Mouse (Mus musculus) intestine, postnatal 0 days (tissue): ENCODE results near the gene Fam76a. TPM values are rescaled to one million over a fixed set of nuclear protein-coding genes. Genes with fewer than 3 reads are reported as not detected.

Source experiments
- ATAC-seq: fragments of 200-750 bp; cut with Nextera tagmentation; 2 replicates; pipeline ENCODE4 v1.8.0; 2017; ENCODE audit warnings: mild to moderate bottlenecking, moderate TSS enrichment, moderate library complexity
- H3K27ac ChIP-seq: fragments of 300-500 bp; sonication (generic); 2 replicates; pipeline ENCODE4 v1.5.1; 2014; ENCODE audit warnings: mild to moderate bottlenecking, low read depth, low read length, moderate library complexity
- H3K27me3 ChIP-seq: fragments of 300-500 bp; sonication (generic); replicated peaks from 2 replicates; pipeline ENCODE4 v1.6.1; 2014; ENCODE audit warnings: low read length, mixed read lengths; ENCODE audit not compliant: control insufficient read depth, insufficient read depth
- H3K36me3 ChIP-seq: fragments of 300-500 bp; sonication (generic); 2 replicates; pipeline ENCODE4 v1.6.1; 2014; ENCODE audit warnings: mild to moderate bottlenecking, moderate library complexity; ENCODE audit not compliant: control insufficient read depth, insufficient read depth
- H3K4me1 ChIP-seq: fragments of 300-500 bp; sonication (generic); replicated peaks from 2 replicates; pipeline ENCODE4 v1.6.1; 2014; ENCODE audit warnings: antibody characterized with exemption, low read length, mixed read lengths; ENCODE audit not compliant: control insufficient read depth, insufficient read depth
- H3K4me2 ChIP-seq: fragments of 300-500 bp; sonication (generic); replicated peaks from 2 replicates; pipeline ENCODE4 v1.6.1; 2014; ENCODE audit warnings: low read depth, mild to moderate bottlenecking, moderate library complexity
- H3K4me3 ChIP-seq: fragments of 300-500 bp; sonication (generic); 2 replicates; pipeline ENCODE4 v1.5.1; 2014; ENCODE audit warnings: low read depth, low read length
- H3K9ac ChIP-seq: fragments of 300-500 bp; sonication (generic); 2 replicates; pipeline ENCODE4 v1.6.1; 2014; ENCODE audit warnings: mild to moderate bottlenecking, low read depth, low read length
- H3K9me3 ChIP-seq: fragments of 300-500 bp; sonication (generic); 2 replicates; pipeline ENCODE4 v1.6.1; 2016; ENCODE audit warnings: mixed run types; ENCODE audit not compliant: control insufficient read depth
- CTCF ChIP-seq: sonication (generic); IDR thresholded peaks from 2 replicates; pipeline ENCODE4 v1.5.1; 2016; ENCODE audit warnings: low read depth, mild to moderate bottlenecking, control low read depth, antibody characterized with exemption, moderate library complexity
- WGBS: fragments of 180-500 bp; shearing (Covaris S2); extraction: QIAGEN DNeasy Blood & Tissue Kit; methylation state at CpG from one replicate; pipeline ENCODE4 v1.1.7; 2014; 5-methylcytosine and 5-hydroxymethylcytosine counted together
- polyA plus RNA-seq: library from polyadenylated mRNA; unstranded; fragments of >200 nt; fragmentation: Nextera tagmentation; extraction: Ambion mirVana; gene quantifications from 2 replicates; pipeline ENCODE4 v1.2.1, GENCODE M21; 2015

Fam76a gene
- polyA plus RNA-seq, 1 experiment from 2014 or later = 46.5 TPM

DNA sequence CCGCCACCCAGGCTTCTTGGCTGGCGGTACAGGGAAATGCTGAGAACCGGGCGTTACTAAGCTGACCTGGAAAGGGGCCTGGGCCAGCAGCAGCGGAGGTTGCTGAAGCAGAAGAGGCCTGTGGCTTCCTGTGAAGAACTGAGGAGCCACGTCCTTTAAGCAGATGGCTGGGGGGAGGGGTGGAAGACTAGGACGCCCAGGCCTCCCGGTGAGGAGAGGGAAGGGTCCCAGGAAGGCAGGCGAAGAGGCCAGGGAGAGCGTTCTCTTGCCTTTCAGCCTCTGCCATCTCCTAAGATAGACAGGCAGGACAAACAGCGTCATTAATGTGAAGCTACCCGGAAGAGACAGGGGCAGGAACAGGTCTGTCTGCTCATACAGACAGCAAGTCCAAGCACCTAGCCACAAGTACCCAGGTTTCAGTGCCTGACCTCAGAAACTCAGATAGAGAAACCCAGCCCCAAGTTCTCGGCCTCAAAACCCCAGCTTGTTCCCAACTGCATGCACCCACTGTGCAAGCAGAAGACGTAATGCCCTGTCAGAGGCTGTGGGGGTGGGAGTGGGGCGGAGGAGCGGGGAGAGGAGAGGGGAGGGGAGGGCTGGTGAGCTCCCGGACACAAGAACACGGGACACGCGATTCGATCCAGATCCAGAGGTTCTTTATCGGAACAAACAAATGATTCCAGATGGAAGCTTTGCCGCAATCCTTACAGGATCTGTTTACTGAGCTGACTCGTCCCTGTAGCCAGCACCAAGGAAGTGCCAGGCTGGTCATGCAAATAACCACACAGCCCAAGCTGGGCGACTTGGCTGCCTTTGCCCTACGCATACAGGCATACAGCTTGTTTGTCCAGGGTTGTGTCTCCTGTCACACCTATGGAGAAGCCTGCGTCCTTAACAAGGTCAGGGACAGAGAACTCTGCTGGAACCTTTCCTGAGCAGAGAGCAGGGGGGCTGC, 24.0 kb upstream of the Fam76a start:
- Histone ChIP-seq H3K4me3 (0 out of 2 replicates have a peak overlapping the region, but pooled peaks have one; percentile 4), H3K27me3 (no peaks in the 10 kb centered on the region), H3K9me3 (no peaks in the 10 kb centered on the region), H3K9ac (no peak overlapping the region; the same call in 1 of the 2 replicates), H3K27ac (peak overlapping the region; percentile 57), H3K36me3 (no peaks in the 10 kb centered on the region), H3K4me1 (no peaks in the 10 kb centered on the region), H3K4me2 (peak overlapping the region; percentile 56)
- ATAC-seq = peak; percentile 53; the same call in 1 of the 2 replicates
- TF ChIP-seq CTCF = no peak
- WGBS = 21% methylated on average over 27 of the region's 27 CpGs

DNA sequence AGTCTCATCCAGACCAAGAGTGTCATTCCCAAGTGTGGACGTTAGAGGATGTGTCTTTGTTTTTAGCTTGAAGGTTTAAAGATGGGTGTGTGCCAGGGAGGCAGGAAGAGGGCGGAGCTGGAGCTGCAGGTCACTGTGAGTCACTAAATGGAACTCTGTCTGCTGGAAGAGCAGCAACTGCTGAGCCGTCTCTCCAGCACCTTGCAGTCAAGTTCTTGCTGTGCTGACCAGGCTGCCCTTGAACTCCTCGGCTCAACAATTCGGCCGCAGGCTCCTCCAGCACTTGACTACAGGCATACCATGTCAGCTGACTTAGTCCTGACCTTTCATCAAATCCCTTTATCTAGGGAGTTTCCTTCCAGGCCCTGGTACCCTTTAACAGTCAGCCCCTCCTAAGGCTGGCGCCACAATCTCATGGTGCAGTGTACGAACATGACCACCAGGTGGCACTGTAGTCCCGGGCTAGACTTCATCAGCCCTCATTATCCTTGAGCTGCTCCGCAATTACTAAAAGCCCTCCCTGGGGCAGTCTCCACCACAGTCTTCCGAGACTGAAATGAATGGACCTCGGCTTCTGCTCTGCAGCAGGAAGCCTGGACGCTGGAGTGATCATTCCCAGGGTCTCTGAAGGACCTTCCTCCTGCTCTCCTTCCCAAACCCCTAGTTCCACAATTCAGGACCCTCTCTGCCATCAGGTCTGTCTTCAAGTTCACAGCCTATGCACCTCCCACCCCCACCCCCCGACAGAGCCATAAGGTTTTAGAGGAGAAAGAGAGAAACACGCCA, 23.1 kb upstream of the Fam76a start:
- no peaks in the 10 kb centered on the region for H3K4me1 ChIP-seq
- no peak overlapping the region for H3K9ac ChIP-seq
- H3K36me3 ChIP-seq = no peaks in the 10 kb centered on the region
- H3K4me2 ChIP-seq = peak overlapping the region; percentile 56
- peak; percentile 97 for TF ChIP-seq CTCF
- 5% methylated on average over 15 of the region's 15 CpGs for WGBS
- peak; percentile 52 for ATAC-seq
- H3K27ac ChIP-seq = peak overlapping the region; percentile 57
- no peaks in the 10 kb centered on the region for H3K9me3 ChIP-seq
- H3K4me3 ChIP-seq = 0 out of 2 replicates have a peak overlapping the region, but pooled peaks have one; percentile 4
- no peaks in the 10 kb centered on the region for H3K27me3 ChIP-seq

DNA sequence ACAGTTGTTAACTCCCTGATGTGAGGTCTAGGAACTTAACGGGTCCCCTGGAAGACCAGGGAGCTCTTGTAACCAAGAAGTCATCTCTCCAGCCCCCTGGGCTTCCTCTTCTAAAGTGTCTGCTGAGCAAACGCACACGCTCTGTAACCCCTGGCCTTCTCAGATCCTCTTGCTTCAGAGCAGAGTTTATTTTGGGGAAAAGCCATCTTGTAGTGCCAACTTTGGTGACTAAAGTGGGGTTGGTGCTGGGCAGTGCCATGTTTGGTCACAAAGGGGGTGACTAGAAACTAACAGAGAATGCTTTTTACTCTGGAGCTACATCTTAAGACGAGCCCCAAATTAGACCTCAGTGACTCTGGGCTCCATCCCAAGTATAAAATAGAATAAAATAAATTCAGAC, 22.4 kb upstream of the Fam76a start:
- no peak overlapping the region for H3K9ac ChIP-seq
- no peak for ATAC-seq
- H3K27me3 ChIP-seq = 0 out of 2 replicates have a peak, but pooled peaks cover 3% of the 10 kb centered on the region
- no peaks in the 10 kb centered on the region for H3K36me3 ChIP-seq
- no peak for TF ChIP-seq CTCF
- H3K9me3 ChIP-seq = no peaks in the 10 kb centered on the region
- H3K4me1 ChIP-seq = no peaks in the 10 kb centered on the region
- no peak overlapping the region for H3K27ac ChIP-seq
- H3K4me3 ChIP-seq = no peak overlapping the region
- WGBS = 79% methylated on average over 4 of the region's 4 CpGs
- no peak overlapping the region for H3K4me2 ChIP-seq

DNA sequence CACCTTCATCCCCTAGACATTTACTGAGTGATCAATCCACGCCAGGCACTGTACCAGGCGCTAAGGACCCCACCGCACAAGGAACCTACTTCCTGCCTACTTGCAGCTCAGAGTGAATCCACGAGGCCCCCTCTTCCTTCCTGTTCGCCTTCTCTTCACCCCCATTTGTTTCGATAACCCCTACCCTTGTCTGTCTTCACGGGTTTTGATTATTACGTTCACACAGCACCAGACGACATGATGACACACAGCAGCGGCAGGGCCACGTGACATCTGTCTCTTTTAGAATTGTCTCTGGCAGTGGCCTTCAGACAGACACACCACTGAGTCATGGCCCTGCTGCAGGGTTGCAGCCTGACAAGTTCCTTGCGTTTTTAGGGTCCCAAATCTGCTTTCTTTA, 21.7 kb upstream of the Fam76a start:
- H3K4me2 ChIP-seq = no peak overlapping the region
- no peak overlapping the region for H3K9ac ChIP-seq
- H3K27ac ChIP-seq = no peak overlapping the region
- no peaks in the 10 kb centered on the region for H3K9me3 ChIP-seq
- H3K4me1 ChIP-seq = no peaks in the 10 kb centered on the region
- 71% methylated on average over 12 of the region's 12 CpGs for WGBS
- no peak overlapping the region for H3K4me3 ChIP-seq
- H3K27me3 ChIP-seq = 0 out of 2 replicates have a peak, but pooled peaks cover 3% of the 10 kb centered on the region
- ATAC-seq = no peak
- no peak for TF ChIP-seq CTCF
- H3K36me3 ChIP-seq = no peaks in the 10 kb centered on the region

DNA sequence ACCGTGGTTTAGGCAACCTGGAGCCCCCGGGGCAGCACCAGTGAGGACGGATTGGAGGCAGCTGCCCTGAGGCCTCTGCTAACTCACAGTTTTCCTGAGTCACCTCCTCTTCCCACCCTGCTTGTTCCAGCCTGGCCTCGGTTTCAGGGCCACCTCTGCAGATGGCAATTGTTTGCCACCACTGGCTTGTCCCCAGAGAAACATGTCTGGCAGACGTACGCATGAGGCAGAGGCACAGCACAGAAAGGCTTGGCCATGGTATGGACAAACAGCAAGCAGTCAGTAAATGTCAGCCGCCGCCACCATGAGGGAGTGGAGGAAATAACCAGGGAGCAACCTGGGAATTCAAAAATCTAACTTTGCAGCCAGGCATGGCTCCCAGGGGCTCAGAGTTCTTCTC, 20.7 kb upstream of the Fam76a start:
- WGBS = 69% methylated on average over 8 of the region's 8 CpGs
- Histone ChIP-seq H3K27me3 (0 out of 2 replicates have a peak, but pooled peaks cover 3% of the 10 kb centered on the region), H3K4me2 (no peak overlapping the region), H3K9me3 (no peaks in the 10 kb centered on the region), H3K4me3 (no peak overlapping the region), H3K27ac (no peak overlapping the region), H3K9ac (no peak overlapping the region), H3K4me1 (no peaks in the 10 kb centered on the region), H3K36me3 (no peaks in the 10 kb centered on the region)
- TF ChIP-seq CTCF = no peak
- ATAC-seq = no peak
